Mouse (Mus musculus): ENCODE results near the gene Cinp. TPM values are rescaled to one million over a fixed set of nuclear protein-coding genes. Genes with fewer than 3 reads are reported as not detected.

Cinp gene
- polyA plus RNA-seq, 2 experiments = 42.9 to 68.2 TPM

- ATAC-seq (ENCODE audit: insufficient read depth) (no peak), DNase-seq (ENCODE audit: low read depth in 3 of 3, low spot score in 3 of 3) (no peak)
- H3K4me2 ChIP-seq (ENCODE audit: low read depth) = no peak overlapping the region
- no peaks in the 10 kb centered on the region for H3K9me3 ChIP-seq (ENCODE audit: control insufficient read depth, low read length)
- WGBS (ENCODE audit: insufficient replicate concordance) = 85% methylated on average over 2 of the region's 2 CpGs
- H3K4me3 ChIP-seq (ENCODE audit: insufficient read depth in 1 of 2, low read depth in 2 of 2, low read length in 2 of 2) = no peak overlapping the region
- TF ChIP-seq CTCF (IDR thresholded peaks at IDR 0.05; ENCODE audit: low read depth) (no peak), EP300 (IDR thresholded peaks at IDR 0.05; ENCODE audit: low read depth) (no peak)
- H3K4me1 ChIP-seq (replicated peaks; ENCODE audit: control insufficient read depth in 2 of 2, insufficient read depth in 2 of 2, low read length in 1 of 2) = peaks cover 4 to 16% of the 10 kb centered on the region in 2 experiments
- no peak overlapping the region for H3K27ac ChIP-seq
- no peaks in the 10 kb centered on the region for H3K27me3 ChIP-seq (ENCODE audit: control insufficient read depth, insufficient read depth, low read length)
- peaks cover 18% of the 10 kb centered on the region for H3K36me3 ChIP-seq (replicated peaks; ENCODE audit: control insufficient read depth, insufficient read depth, low read depth)
- H3K9ac ChIP-seq (replicated peaks) = peak overlapping the region; percentile 7
These were observed 3.7 kb downstream of the Cinp start for GRCm38 (mm10) chr12:110885251-110885650.

GRCm38 (mm10) chr12:110882291-110882690, 6.7 kb downstream of the Cinp start:
- ATAC-seq (ENCODE audit: insufficient read depth) (no peak), DNase-seq (ENCODE audit: low read depth in 3 of 3, low spot score in 3 of 3) (no peak)
- no peak overlapping the region for H3K4me2 ChIP-seq (ENCODE audit: low read depth)
- no peak overlapping the region for H3K4me3 ChIP-seq (ENCODE audit: insufficient read depth in 1 of 2, low read depth in 2 of 2, low read length in 2 of 2)
- no peak overlapping the region for H3K27ac ChIP-seq
- H3K9ac ChIP-seq (replicated peaks) = no peak overlapping the region
- 0 out of 4 replicates have a peak, but pooled peaks cover 0 to 4% of the 10 kb centered on the region in 2 experiments for H3K4me1 ChIP-seq (replicated peaks; ENCODE audit: control insufficient read depth in 2 of 2, insufficient read depth in 2 of 2, low read length in 1 of 2)
- 0 out of 2 replicates have a peak, but pooled peaks have one; percentile 32 for TF ChIP-seq CTCF (IDR thresholded peaks at IDR 0.05; ENCODE audit: low read depth)
- no peak for TF ChIP-seq EP300 (IDR thresholded peaks at IDR 0.05; ENCODE audit: low read depth)
- no peaks in the 10 kb centered on the region for H3K9me3 ChIP-seq (ENCODE audit: control insufficient read depth, low read length)
- no peaks in the 10 kb centered on the region for H3K27me3 ChIP-seq (ENCODE audit: control insufficient read depth, insufficient read depth, low read length)
- WGBS (ENCODE audit: insufficient replicate concordance) = 83% methylated on average over 7 of the region's 7 CpGs
- peaks cover 38% of the 10 kb centered on the region for H3K36me3 ChIP-seq (replicated peaks; ENCODE audit: control insufficient read depth, insufficient read depth, low read depth)

- peaks cover 3 to 6% of the 10 kb centered on the region in 2 experiments for H3K4me1 ChIP-seq (replicated peaks; ENCODE audit: control insufficient read depth in 2 of 2, insufficient read depth in 2 of 2, low read length in 1 of 2)
- WGBS (ENCODE audit: insufficient replicate concordance) = 70% methylated on average over 2 of the region's 2 CpGs
- H3K9me3 ChIP-seq (ENCODE audit: control insufficient read depth, low read length) = no peaks in the 10 kb centered on the region
- DNase-seq (ENCODE audit: low read depth in 3 of 3, low spot score in 3 of 3) (no peak), ATAC-seq (ENCODE audit: insufficient read depth) (no peak)
- no peak overlapping the region for H3K4me3 ChIP-seq (ENCODE audit: insufficient read depth in 1 of 2, low read depth in 2 of 2, low read length in 2 of 2)
- TF ChIP-seq EP300 (IDR thresholded peaks at IDR 0.05; ENCODE audit: low read depth) = no peak
- TF ChIP-seq CTCF (IDR thresholded peaks at IDR 0.05; ENCODE audit: low read depth) = no peak
- no peaks in the 10 kb centered on the region for H3K27me3 ChIP-seq (ENCODE audit: control insufficient read depth, insufficient read depth, low read length)
- no peak overlapping the region for H3K4me2 ChIP-seq (ENCODE audit: low read depth)
- no peak overlapping the region for H3K9ac ChIP-seq (replicated peaks)
- H3K27ac ChIP-seq = no peak overlapping the region
- H3K36me3 ChIP-seq (replicated peaks; ENCODE audit: control insufficient read depth, insufficient read depth, low read depth) = peaks cover 30% of the 10 kb centered on the region
These were observed 13.6 kb downstream of the Cinp start for GRCm38 (mm10) chr12:110875351-110875750.

GRCm38 (mm10) chr12:110871247-110871646, 17.7 kb downstream of the Cinp start:
- TF ChIP-seq EP300 (IDR thresholded peaks at IDR 0.05; ENCODE audit: low read depth) (no peak), CTCF (IDR thresholded peaks at IDR 0.05; ENCODE audit: low read depth) (no peak)
- Histone ChIP-seq H3K36me3 (replicated peaks; ENCODE audit: control insufficient read depth, insufficient read depth, low read depth) (peaks cover 9% of the 10 kb centered on the region), H3K9ac (replicated peaks) (no peak overlapping the region), H3K4me2 (ENCODE audit: low read depth) (no peak overlapping the region), H3K4me3 (ENCODE audit: insufficient read depth in 1 of 2, low read depth in 2 of 2, low read length in 2 of 2) (no peak overlapping the region), H3K9me3 (ENCODE audit: control insufficient read depth, low read length) (no peaks in the 10 kb centered on the region), H3K27me3 (ENCODE audit: control insufficient read depth, insufficient read depth, low read length) (no peaks in the 10 kb centered on the region), H3K4me1 (replicated peaks; ENCODE audit: control insufficient read depth in 2 of 2, insufficient read depth in 2 of 2, low read length in 1 of 2) (peaks cover 13 to 19% of the 10 kb centered on the region in 2 experiments), H3K27ac (no peak overlapping the region)
- DNase-seq (ENCODE audit: low read depth in 3 of 3, low spot score in 3 of 3) = no peak
- 79% methylated on average over 5 of the region's 5 CpGs for WGBS (ENCODE audit: insufficient replicate concordance)
- no peak for ATAC-seq (ENCODE audit: insufficient read depth)

GRCm38 (mm10) chr12:110870107-110870506, 18.8 kb downstream of the Cinp start:
- Histone ChIP-seq H3K27me3 (ENCODE audit: control insufficient read depth, insufficient read depth, low read length) (no peaks in the 10 kb centered on the region), H3K9me3 (ENCODE audit: control insufficient read depth, low read length) (no peaks in the 10 kb centered on the region), H3K9ac (replicated peaks) (peak overlapping the region; percentile 35), H3K27ac (peak overlapping the region; percentile 42), H3K4me1 (replicated peaks; ENCODE audit: control insufficient read depth in 2 of 2, insufficient read depth in 2 of 2, low read length in 1 of 2) (peaks cover 13 to 20% of the 10 kb centered on the region in 2 experiments), H3K4me2 (ENCODE audit: low read depth) (peak overlapping the region; percentile 49), H3K4me3 (ENCODE audit: insufficient read depth in 1 of 2, low read depth in 2 of 2, low read length in 2 of 2) (no peak overlapping the region), H3K36me3 (replicated peaks; ENCODE audit: control insufficient read depth, insufficient read depth, low read depth) (peaks cover under 1% of the 10 kb centered on the region)
- TF ChIP-seq EP300 (IDR thresholded peaks at IDR 0.05; ENCODE audit: low read depth) (peak; percentile 32; the same call in 1 of the 2 replicates), CTCF (IDR thresholded peaks at IDR 0.05; ENCODE audit: low read depth) (no peak)
- DNase-seq (ENCODE audit: low read depth in 3 of 3, low spot score in 3 of 3) = no peak
- 23% methylated on average over 4 of the region's 4 CpGs for WGBS (ENCODE audit: insufficient replicate concordance)
- peak; percentile 70 for ATAC-seq (ENCODE audit: insufficient read depth)
